Mouse (Mus musculus) mesoderm, embryonic 11.5 days (tissue): ENCODE data around the gene Adm2.

Experiments
- DNase-seq: peaks from one replicate; pipeline ENCODE4 v3.0.0-alpha.2; 2012; ENCODE audit warnings: low read depth, low spot score

The Adm2 gene

DNA sequence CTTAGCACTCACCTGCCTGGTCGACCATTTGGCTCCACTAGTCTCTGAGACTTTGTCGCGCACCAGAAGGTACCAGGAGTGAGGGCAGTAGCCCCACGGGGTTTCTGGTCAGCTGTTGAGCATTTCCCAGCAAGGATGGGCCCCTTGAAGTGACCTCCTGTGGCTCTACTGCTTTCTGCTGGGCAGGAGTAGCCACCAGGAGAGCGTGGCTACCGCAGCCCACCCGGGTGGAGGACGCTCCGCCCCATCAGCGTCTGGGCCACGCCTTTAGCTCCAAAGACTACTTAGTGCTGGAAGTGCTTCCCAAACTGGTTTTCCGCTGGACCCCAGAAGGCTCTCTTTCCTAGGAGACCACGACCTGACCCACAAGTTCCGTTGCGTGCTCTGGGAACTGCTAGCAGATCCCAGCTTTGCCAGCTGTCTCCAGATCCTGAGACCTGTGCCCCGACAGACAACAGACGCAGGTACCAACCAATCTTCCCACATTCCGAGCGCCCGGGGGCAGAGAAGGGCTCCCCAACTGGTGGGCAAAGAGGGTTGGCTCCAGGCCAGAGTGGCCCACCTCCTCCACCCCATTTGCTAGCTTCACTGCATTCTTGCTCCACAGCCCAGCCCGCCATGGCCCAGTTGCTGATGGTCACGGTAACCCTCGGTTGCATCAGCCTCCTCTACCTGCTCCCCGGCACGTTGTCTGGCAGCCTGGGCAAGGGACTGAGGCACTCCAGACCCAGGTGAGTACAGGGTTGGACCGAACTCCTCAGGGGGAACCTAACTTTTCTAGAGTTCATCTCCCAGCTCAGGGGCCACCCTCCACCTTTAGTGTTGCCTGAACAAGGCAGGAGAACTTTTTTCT lies at the start of gene Adm2:
Gene Adm2, plus strand, starts transcription at position 51 of the 853 bp plus-strand sequence.
- peak; percentile 16 for DNase-seq

DNA sequence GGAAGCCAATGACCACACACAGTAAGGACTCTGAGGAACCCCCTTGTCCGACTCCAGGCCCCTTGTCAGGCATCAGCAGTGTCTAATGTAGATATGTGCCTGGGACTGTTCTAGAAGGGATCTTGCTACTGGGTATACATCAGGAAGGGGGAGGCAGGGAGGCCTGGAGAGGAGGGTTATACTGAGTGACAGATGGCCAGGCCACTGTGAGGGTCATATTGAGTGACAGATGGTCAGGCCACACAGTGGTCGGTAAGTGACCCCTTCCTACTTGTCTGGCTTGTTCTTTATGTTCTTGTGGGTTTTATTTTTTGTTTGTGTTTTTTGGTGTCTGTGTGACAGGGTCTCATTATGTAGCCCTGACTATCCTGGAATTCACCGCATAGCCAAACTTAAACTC lies 47.0 kb upstream of the Adm2 start:
- peak; percentile 7 for DNase-seq

DNA sequence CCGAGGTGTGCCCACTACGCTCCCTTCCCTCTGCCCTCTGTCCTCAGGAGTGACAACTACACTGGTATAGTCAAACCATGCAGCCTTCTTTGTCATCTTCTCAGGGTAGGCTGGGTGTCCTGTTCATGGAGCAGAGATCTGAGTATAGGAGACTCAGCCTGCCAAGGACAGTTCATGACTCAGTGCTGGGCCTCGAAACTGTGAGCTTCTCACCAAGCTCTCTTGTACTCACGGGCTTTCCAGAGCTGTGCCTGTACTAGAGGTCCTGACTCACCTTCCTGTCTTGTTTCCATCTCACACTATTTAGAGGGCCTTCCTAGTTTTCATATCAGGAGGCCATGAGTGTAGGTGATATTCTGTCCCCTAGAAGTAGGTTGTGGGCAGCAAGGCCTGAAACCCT lies 45.2 kb upstream of the Adm2 start:
- no peak for DNase-seq

DNA sequence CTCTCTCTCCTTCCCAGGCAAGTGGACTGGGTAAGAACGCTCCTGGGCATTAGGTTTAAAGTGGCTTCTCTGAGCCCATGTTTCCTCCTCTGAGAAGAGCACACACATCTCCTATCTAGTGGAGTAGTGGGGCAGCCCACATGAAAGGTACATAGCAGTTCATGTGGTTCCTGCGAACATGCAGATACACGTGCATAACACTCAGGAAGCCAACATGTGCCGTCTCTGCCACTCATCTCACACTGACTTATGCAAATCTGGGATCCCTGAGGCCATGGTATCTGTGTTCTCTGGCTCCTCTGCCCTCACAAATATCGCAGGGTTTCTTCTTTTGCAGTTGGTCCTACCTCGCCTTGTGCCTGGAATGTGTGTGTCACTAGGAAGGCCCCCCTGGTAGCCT lies 40.0 kb upstream of the Adm2 start:
- no peak for DNase-seq

DNA sequence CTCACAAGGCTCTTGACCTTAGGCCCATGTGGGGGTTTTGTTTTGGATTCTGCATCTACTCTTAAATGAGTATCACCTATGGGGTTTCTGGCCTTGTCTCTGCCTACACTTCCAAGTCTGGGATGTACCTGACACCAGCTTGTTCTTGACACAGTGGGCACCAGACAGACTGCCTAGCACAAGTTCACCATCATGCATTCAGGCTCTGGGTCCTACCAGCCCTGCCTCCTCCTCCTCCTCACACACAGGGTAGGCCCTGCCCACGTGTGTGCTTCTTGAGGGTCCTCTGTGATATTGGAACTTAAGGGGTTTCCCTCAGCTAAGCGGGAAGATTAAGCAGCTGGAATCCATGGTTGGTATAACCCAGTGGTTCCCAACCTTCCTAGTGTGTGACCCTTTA lies 38.4 kb upstream of the Adm2 start:
- DNase-seq, result no peak

DNA sequence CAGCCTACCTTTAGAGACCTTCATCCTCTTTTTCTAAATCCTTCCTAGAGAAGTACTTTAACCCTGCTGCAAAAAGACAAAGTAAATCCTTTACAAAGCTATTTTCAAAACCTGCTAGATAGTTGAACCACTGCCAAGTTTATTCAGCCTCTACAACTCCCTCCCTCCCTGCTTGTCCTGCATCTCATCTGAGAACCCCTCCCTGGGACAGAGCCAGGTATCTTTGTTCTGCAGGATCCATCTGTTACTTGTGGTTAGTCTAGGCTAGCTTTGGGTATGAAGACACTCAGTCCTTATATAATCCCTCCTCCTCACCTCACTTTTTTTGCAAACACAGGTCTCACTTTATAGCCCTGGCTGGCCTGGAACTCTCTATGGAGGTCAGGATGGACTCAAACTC lies 37.5 kb upstream of the Adm2 start:
- DNase-seq, result no peak

DNA sequence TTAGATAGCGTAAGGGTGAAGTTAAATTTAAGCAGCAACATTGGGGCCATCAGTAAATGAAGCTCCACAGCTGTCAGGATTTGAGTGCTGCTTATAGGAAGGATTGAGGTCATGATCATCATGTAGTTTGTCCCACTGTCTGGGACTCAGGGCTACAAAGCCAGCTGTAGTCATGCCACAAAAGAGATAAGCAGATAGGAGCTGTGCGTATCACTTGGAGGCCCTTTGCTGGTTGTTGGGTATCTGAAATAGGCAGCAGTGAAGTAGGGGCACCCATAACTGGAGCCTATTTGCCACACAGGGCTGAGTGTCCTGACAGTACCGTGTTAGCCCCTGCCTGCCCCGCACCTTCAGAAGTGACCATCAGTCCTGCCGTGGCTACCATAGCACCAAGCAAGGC lies 37.0 kb upstream of the Adm2 start:
- no peak for DNase-seq

DNA sequence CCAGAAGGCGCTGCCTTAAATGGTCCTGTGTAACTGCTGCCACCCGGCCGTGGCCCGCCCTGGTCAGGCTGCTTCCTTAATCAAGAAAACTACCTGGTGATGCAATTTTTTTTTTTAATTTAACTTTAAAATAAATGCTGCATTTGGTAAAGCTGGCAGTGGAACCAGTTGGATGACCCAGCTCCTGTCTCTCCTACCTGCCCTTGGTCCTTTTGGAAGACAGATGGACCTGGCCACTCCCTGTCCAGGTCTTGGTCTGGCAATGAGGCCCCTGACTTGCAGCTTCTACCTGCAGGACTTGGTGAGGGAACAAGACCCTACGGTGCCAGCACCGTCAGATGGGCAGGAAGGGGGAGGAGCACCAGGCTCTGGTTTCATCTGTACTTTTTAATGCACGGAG lies 36.4 kb upstream of the Adm2 start:
- no peak for DNase-seq

DNA sequence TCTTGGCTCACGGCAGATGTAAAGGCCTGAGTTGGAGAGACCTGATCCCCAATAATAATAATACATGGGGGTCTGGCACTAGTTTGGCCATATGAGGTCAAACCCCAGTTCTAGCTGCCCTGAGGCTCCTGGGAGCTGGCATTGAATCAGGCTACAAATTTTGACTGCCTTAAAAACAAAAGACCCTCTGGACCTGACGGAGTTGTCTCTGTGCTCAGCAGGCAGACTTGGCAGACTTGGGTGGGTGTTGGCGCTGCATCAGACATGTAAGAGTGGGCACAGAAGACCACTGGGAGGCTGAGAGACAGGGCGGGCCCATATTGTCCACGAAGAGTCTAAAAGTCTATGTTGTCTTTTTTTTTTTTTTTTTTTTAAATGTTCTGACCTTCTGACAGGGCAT lies 35.9 kb upstream of the Adm2 start:
- no peak for DNase-seq

DNA sequence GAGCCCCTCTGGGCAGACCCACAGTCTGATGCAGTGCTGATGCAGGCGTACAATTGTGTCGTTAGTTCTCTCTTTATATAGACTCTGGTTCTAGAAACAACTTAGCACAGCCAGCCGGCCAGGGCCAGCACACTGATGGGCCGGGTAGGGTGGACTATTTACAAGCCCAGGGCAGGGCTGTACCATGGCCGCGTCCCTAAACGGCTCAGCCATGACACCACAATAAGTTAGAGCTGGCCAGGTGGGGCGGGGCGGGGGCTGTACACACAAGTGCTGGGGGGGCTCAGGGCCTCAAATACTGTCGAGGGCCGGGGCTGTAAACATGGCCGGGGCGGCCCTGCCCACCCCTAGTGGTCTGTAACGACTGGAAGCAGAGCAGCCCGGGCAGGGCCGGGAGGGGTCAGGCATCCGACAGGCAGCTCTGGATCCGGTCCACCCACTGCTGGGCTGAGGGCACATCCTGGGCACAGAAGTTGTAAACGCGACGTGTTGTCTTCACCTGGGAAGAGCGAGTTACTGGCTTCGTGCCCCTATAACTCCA lies 34.2 kb upstream of the Adm2 start:
- DNase-seq, result no peak

DNA sequence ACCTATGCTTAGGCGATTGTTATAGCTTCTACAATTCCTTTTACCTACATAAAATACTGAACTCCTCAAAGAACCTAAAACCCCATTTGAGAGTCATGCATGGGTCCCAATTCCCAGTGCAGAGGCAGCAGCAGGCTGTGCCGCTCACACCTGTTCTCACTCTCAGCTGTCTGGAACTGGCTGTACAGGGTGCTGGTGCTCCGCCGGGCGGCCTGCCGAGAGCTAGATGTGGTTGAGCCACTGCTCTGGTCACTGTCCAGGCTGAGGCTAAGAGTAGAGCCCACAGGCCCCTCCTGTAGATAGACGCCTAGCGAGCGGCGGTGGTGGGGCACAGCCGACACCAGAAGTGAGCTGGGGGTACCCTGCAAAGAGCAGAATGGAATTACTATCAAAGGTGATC lies 33.1 kb upstream of the Adm2 start:
- DNase-seq, result no peak

DNA sequence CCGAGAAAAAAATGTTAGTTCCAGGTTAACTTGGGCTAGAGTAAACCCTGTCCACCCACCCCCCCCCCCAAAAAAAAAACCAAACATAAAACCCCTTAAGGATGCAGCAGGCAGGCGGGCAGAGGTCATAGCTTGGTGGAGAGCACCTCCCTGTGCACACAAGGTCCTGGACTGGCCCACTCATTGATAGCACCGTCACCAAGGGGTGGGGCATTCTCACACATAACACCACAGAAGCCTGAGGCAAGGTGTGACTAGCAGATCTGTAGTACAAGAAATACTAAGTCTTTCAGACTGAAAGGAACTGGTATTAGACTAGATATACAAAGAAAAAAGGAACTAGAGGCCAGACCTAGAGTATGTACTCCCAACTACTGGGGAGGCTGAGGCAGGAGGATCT lies 31.0 kb upstream of the Adm2 start:
- no peak for DNase-seq

DNA sequence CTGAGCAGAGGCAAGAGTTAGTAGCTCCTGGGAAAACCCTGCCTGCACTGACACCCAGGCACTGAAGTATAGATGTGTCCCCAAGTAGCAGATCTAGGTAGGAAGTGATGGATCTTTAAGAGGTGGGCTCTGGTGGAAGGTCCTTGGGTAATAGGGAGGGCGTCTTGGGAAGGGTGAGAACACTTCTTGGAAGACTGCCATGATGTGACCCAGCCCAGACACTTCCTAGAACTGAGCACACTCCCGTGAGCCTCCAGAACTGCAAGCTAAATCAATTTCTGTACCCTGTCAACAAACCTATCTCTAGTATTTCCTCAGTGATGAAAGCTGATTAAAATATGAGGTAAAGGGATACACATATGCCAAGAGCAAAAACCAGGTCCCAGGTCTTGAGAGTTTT lies 29.7 kb upstream of the Adm2 start:
- no peak for DNase-seq

DNA sequence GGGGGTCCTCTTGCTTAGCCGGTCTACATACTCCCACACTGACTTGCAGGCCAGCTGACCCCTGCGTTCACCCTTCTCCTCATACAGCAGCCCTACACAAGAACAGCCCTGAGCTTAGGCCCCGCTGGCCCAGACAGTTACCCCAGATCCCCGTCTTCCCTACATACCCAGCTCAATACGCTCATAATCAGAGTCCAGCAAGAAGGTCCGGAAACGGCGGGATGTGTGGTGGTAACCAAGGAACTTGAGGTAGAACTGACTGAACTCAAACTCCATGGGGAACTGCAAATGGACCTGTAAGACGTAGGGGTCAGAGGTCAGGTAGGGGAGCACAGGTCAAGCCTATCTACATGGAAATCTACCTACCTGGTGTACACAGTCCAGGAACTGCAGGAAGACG lies 28.7 kb upstream of the Adm2 start:
- no peak for DNase-seq

DNA sequence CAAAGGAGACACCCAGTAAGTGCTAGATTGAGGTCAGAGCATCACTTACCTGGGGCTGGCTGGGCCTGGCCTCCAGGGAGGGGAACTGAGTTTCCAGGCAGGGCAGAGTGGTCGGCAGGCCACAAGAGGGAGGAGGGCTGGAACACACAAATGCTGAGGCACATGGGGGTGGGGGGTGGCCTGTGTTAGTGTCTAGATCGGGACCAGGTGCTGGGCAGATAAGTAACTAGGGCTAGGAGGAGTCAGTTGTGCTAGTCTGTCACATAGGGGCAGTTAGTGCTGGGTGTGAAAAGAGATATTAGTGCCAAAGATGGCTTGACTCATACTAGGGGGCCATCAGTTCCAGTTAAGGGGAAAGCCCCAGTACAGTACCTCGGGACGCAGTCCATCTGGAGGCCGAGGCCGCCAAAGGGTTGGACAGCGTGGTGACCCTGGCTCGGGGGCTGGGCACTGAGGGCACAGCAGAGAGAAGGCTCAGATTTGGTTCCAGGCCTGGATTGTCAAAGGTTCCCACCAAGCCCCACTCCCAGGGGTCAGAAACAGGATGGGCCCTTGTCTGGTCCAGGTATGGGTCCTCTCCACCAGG lies 26.8 kb upstream of the Adm2 start:
- no peak for DNase-seq

DNA sequence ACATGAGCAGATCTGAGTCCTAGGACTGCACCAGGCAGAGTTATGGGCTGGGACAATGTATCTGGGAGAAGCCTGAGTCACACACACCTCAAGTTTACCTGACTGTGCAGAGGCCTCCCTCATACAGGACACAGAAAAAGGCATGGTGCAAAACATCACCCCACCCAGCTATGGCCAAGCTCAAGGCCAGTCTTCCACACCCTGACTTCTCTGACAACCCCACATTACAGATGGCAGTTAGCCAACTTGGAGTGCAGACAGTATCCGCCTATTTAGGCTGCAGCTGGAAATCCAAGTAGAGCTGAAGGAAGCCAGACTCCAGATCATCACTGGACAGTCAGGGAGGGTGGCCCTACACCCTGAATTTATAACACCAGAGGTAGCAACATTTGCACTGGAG lies 26.1 kb upstream of the Adm2 start:
- no peak for DNase-seq

DNA sequence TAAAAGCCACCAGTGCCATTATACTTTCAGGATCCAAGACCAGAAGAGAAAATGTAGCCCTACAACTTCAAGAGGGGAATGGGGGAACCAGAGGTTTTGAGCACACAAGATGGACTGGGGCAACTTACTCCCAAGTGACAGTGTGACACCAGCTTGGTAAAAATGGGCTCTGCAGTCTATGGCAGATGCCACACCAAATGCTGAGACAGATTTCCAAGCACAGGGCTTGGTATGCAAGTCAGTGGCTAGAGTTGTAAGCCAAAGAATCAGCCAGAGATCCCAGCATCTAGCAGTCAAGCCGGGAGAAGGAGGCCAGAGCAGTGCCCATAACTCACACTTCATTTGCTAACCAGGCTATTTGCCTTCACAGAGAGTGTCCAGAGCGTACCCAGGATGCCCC lies 24.8 kb upstream of the Adm2 start:
- no peak for DNase-seq

DNA sequence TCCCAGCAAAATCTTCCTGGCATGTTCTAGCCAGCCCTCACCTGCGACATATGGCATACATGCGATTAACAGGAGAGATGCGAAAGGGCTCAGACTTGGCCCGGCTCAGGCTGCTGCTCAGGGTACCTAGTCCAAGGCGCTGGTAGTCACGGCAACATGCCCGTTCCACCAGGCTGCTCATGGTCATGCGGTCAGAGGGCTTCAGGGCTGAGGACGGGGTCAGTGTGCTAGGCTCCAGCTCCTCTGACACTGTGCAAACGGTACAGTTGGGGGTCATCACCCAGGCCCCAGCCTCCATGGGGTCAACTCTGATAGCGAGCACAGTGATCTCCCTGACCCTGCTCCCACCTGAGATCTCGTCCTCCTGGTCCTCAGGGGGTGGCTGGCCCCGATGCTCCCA lies 22.3 kb upstream of the Adm2 start:
- DNase-seq, result no peak

DNA sequence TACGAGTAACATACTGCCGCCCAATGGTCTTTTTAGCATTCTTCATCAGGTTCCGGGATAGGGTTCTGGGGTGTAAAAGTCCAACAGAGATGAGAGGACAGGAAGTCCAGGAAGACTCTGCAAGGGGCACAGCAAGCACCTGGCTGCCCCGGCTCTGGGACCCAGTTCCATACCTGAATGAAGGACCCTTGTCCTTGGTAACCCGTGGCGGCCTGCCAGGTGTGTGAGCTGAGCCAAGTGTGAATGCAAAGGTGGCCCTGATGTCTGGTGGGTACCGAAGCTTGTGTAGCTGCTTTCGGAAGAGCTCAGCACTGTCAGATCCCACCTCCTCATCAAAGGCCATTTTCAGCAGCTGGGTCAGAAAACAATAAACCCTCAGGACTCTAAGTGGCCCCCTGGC lies 21.9 kb upstream of the Adm2 start:
- DNase-seq, result no peak

DNA sequence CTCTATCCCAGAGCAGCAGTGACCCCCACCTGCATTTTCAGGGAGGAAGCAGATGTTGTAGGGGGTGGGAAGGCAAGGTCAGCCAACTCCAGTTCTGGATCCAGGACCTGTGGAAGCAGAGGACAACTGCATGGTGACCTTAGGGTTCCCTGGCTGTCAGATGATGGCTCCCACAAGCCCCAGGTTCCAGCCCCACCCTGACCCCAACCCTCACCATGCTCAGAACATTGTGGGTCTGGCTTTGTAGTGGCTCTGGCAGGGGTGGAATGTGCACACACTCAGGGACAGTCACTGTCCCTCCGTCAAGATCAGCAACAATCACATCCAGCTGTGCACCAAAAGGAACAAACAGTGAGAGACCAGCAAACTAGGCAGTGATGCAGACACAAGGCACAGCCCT lies 16.6 kb upstream of the Adm2 start:
- DNase-seq, result no peak

DNA sequence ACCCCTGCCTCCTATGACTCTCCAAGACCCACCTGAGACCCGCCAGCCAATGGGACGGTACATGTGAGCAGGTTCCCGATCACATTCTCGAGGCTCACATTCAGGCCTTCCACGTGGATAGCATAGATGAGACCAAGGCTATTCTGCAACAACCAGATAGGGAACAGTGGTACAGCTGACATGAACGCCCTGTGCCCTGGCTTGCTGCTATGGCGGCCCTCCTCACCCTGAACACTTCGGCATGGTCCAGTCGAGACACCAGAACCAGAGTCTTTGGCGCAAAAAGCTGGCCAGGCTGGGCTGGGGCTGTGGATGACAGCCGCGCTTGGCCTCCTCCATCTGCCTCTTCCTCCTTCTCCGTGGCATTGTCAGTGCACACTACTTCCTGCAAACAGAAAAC lies 15.1 kb upstream of the Adm2 start:
- DNase-seq, result no peak

DNA sequence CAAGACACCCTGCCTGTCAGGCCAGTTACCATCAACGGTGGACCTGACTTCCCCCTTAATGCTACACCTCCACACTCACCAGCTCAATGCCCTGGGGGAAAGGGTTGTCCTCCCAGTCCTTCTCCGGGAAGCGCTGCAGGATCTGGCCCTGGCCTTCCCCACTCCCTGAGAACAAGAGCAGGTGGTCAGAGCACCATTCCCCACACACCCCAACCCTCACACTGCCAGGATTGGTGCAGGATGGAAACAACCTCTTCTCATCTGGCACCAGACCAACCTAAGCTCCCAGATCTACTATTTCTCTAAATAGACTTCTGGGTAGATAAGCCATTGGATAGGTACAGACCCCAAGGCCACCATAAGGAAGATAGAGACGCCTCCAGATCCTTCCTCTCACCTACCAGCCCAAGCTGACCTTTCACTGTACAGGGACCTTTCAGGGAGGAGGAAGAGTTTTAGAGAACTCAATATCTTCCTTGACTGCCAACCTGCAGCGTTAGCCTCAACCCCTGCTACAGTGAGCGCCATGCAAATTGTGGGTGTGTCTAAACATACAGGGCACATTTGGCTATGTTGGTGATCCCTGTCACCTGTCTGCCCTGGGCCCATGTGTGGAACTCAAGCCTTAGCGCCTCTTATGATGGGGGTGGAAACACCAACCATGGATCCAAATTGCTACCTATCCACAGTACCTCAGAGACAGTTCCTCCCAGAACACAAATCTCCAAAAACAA lies 13.9 kb upstream of the Adm2 start:
- DNase-seq, result no peak
